Mouse (Mus musculus) embryonic fibroblast, embryonic 13.5 days (primary cell): Measurements from ENCODE around the gene Shbg. TPM values are rescaled to one million over a fixed set of nuclear protein-coding genes. Genes with fewer than 3 reads are reported as not detected.

ENCODE experiments used
- H3K27ac ChIP-seq: 2 replicates; pipeline ENCODE4 v1.5.1; 2012; ENCODE audit warnings: low read length, control low read depth, inconsistent platforms; ENCODE audit not compliant: insufficient read depth
- H3K4me1 ChIP-seq: 2 replicates; pipeline ENCODE4 v1.6.1; 2011; ENCODE audit warnings: low read length; ENCODE audit not compliant: control insufficient read depth, insufficient read depth
- H3K4me3 ChIP-seq: 2 replicates; pipeline ENCODE4 v1.5.1; 2011; ENCODE audit warnings: mild to moderate bottlenecking, control low read depth, low read length; ENCODE audit not compliant: insufficient read depth
- CTCF ChIP-seq: IDR thresholded peaks from 2 replicates; pipeline ENCODE4 v1.5.1; 2011; ENCODE audit warnings: mild to moderate bottlenecking, control low read depth, low read length, moderate library complexity, borderline replicate concordance; ENCODE audit not compliant: insufficient read depth
- POLR2A ChIP-seq: IDR thresholded peaks from 2 replicates; pipeline ENCODE4 v1.6.1; 2011; ENCODE audit warnings: low read depth, mild to moderate bottlenecking, control low read depth, low read length, moderate library complexity
- polyA plus RNA-seq: library from polyadenylated mRNA; stranded (reverse); fragments of >200 nt; gene quantifications from 2 replicates; pipeline ENCODE4 v1.2.4, GENCODE M21; 2011; ENCODE audit warnings: low read depth; ENCODE audit not compliant: missing spikeins, insufficient read length

Gene Shbg
- polyA plus RNA-seq, 1 experiment: not detected

GRCm38 (mm10) chr11:69603516-69603915, 14.2 kb downstream of the Shbg start:
- Histone ChIP-seq H3K4me1 (peaks cover 5% of the 10 kb centered on the region), H3K27ac (no peak overlapping the region), H3K4me3 (no peak overlapping the region)
- TF ChIP-seq POLR2A (no peak), CTCF (no peak)

- H3K4me3 ChIP-seq: no peak overlapping the region
- H3K27ac ChIP-seq: no peak overlapping the region
- TF ChIP-seq POLR2A (no peak), CTCF (no peak)
- peaks cover 5% of the 10 kb centered on the region for H3K4me1 ChIP-seq
Observed at GRCm38 (mm10) chr11:69601768-69602167, 15.9 kb downstream of the Shbg start.

- Histone ChIP-seq H3K4me3 (no peak overlapping the region), H3K27ac (peak overlapping the region; percentile 10; the same call in 1 of the 2 replicates), H3K4me1 (peaks cover 5% of the 10 kb centered on the region)
- TF ChIP-seq CTCF (no peak), POLR2A (no peak)
Observed at GRCm38 (mm10) chr11:69600098-69600497, 17.6 kb downstream of the Shbg start.

DNA sequence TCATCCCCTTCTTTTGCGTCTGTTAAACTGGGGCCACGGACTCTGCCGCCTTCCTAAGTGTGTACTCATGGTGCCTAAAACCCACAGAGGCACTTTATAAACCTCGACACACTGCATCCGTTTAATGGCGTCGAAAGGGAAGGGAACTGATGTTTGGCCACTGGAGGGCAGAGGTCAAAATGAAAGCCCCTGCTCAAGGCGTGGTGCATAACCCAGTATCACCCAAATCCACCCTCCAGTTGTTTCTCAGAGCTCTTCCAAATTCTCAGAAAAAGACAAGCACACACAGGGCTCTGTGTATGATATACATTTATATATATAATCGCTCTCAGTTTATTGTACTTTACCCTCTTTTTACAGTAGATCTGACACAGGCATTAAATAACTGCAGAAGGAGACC, 18.3 kb downstream of the Shbg start:
- no peak overlapping the region for H3K4me3 ChIP-seq
- H3K27ac ChIP-seq: no peak overlapping the region
- peaks cover 5% of the 10 kb centered on the region for H3K4me1 ChIP-seq
- no peak for TF ChIP-seq POLR2A
- no peak for TF ChIP-seq CTCF

DNA sequence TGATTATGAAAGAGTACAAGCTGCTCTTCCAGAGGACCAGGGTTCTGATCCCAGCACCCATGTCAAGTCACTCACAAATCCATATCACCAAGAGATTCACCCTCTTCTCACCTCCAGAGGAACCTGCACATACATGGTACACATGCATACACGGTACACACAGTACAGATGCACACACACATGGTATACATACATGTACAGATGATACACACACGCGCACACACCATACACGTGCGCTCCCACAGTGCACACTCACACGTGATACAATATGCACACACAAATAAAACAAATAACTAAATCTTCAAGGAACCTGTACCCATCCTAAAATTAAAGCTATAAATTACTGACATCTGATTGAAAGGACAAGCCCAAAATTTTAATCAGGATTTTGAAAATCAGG, 22.9 kb downstream of the Shbg start:
- TF ChIP-seq POLR2A (no peak), CTCF (no peak)
- Histone ChIP-seq H3K27ac (no peak overlapping the region), H3K4me3 (no peak overlapping the region), H3K4me1 (no peaks in the 10 kb centered on the region)

- TF ChIP-seq CTCF (no peak), POLR2A (no peak)
- H3K27ac ChIP-seq: no peak overlapping the region
Observed at GRCm38 (mm10) chr11:69592799-69593198, 24.9 kb downstream of the Shbg start.

DNA sequence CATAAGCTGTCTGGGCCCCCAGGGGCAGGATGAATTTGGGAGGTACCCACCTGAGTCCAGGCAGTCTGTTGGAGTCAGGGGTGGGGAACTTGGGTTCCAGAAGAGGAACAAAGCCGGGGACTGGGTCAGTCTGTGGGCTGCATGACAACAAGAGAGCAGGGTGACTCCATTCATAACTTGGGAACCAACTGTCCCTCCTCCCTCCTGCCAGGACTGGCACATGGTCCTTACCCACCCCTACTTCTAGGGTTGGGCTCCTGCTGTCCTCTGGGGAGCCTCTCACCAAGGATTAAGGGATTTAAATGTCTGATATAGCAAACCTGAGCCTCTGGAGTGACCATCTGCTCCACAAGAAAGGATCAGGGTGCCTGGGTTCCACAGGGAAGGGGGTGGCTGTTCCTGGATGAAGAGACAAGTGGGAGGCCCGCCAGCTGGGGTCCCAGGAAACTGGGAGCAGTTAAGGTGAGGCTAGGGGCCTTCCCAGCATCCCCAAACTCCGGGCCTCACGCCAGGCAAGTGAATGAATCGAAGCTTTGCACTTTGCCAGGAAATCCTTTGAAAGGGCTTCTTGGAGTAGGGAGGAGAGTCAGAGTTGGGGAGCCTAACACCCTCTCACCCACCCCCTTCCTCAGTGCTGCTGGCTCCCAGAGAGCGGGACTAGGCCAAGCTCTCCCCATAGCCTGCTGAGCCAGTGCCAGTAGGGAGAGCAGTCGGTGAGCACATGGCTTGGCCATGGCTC, 25.6 kb downstream of the Shbg start:
- TF ChIP-seq POLR2A (no peak), CTCF (no peak)
- Histone ChIP-seq H3K4me1 (no peaks in the 10 kb centered on the region), H3K27ac (no peak overlapping the region), H3K4me3 (no peak overlapping the region)

More at GRCm38 (mm10) chr11:69592799-69593198, 24.9 kb downstream of the Shbg start:
- H3K4me1 ChIP-seq: no peaks in the 10 kb centered on the region
- H3K4me3 ChIP-seq: no peak overlapping the region

GRCm38 (mm10) chr11:69591424-69591823, 26.3 kb downstream of the Shbg start:
- no peaks in the 10 kb centered on the region for H3K4me1 ChIP-seq
- no peak overlapping the region for H3K4me3 ChIP-seq
- TF ChIP-seq POLR2A (no peak), CTCF (no peak)
- no peak overlapping the region for H3K27ac ChIP-seq

DNA sequence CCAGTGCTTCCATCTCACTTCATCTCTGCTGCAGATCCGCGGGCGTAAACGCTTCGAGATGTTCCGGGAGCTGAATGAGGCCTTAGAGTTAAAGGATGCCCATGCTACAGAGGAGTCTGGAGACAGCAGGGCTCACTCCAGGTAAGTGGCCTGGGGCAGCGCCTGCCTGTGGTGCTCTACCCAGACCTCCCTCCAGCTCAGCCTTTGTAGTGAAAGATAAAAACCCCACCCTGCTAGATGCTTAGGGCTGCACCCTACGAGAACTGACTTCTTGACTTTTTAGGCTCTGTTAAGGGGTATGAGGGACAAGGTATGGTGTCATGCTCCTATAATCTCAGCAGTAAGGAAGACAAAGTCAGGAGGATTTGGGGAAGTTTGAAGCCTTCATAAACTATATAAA, 27.1 kb downstream of the Shbg start:
- Histone ChIP-seq H3K4me3 (no peak overlapping the region), H3K27ac (no peak overlapping the region), H3K4me1 (no peaks in the 10 kb centered on the region)
- no peak for TF ChIP-seq POLR2A

- H3K4me1 ChIP-seq: no peaks in the 10 kb centered on the region
- H3K4me3 ChIP-seq: no peak overlapping the region
- TF ChIP-seq CTCF (no peak), POLR2A (no peak)
- no peak overlapping the region for H3K27ac ChIP-seq
Observed at GRCm38 (mm10) chr11:69589207-69589834, 28.4 kb downstream of the Shbg start.
